ENCODE assay signal across 12 mouse cellular contexts in genomic region chr3:127628311-127629184, GRCm38 (mm10). TPM values are rescaled to one million over a fixed set of nuclear protein-coding genes. Genes with fewer than 3 reads are reported as not detected.
DNase-seq lines count a peak whose midpoint lies in the region; ATAC-seq and TF ChIP-seq lines count a peak whose summit lies in the region.
"Had no signal": no experiment of that assay in that cellular context is flagged by ENCODE, and none has a peak within 500 bp of the region (broad histone marks: within the 10 kb centered on the region; RNA-seq: fewer than 3 reads in every experiment).

No protein-coding gene starts in this region.

- H3K27me3 ChIP-seq in lung, embryonic 14.5 days (ENCODE audit: insufficient read depth, low read length), result peaks cover 82% of the 10 kb centered on the region
- H3K27me3 ChIP-seq in hindbrain, embryonic 11.5 days (ENCODE audit: control insufficient read depth, insufficient read depth, low read length), result peaks cover 44% of the 10 kb centered on the region

- H3K4me1 ChIP-seq in lung, embryonic 14.5 days (ENCODE audit: insufficient read depth), result peaks cover 8% of the 10 kb centered on the region
- peaks cover 7% of the 10 kb centered on the region for H3K4me1 ChIP-seq in hindbrain, embryonic 11.5 days (replicated peaks; ENCODE audit: control insufficient read depth, insufficient read depth, low read length)

- 0 out of 2 replicates have a peak overlapping the region, but pooled peaks have one; percentile 2 for H3K4me3 ChIP-seq in lung, embryonic 14.5 days (ENCODE audit: low read depth, low read length)
- H3K4me3 ChIP-seq in hindbrain, embryonic 11.5 days (ENCODE audit: low read depth, low read length), result no peak overlapping the region
- H3K4me3 ChIP-seq: layer of hippocampus, adult 2 months had no signal

- no peak overlapping the region for H3K27ac ChIP-seq in lung, embryonic 14.5 days (ENCODE audit: low read depth)
- peak overlapping the region; percentile 1; the same call in 1 of the 2 replicates for H3K27ac ChIP-seq in hindbrain, embryonic 11.5 days (ENCODE audit: low read depth, low read length)
- H3K27ac ChIP-seq: layer of hippocampus, adult 2 months; macrophage had no signal

- DNase-seq in lung, embryonic 14.5 days, result peak; percentile 43
- no peak for DNase-seq in lung, postnatal 14 days
- DNase-seq in embryo, embryonic 9.5 days (ENCODE audit: extremely low spot score), result peak; percentile 68
- peak; percentile 68 for DNase-seq in hindbrain, embryonic 11.5 days (ENCODE audit: low spot score)
- peak; percentile 74 for DNase-seq in neural tube, embryonic 10.5 days (ENCODE audit: extremely low spot score, low spot score)
- DNase-seq in spleen, postnatal 36 days (ENCODE audit: low spot score in 2 of 2), result no peak
- no peak for DNase-seq in spleen, adult 12 weeks (ENCODE audit: low spot score)
- DNase-seq in cerebellum, postnatal 4 days (ENCODE audit: low spot score in 2 of 2), result no peak
- DNase-seq: gastrocnemius, postnatal 14 days; right cerebral cortex, postnatal 25 days had no signal

- no peak overlapping the region for H3K4me2 ChIP-seq in lung, embryonic 14.5 days
- peak overlapping the region; percentile 24; the same call in 1 of the 2 replicates for H3K4me2 ChIP-seq in hindbrain, embryonic 11.5 days (replicated peaks; ENCODE audit: low read depth, low read length)

- TF ChIP-seq CTCF in lung, embryonic 14.5 days (IDR thresholded peaks at IDR 0.05; ENCODE audit: low read depth), result no peak

- no peak overlapping the region for H3K9ac ChIP-seq in lung, embryonic 14.5 days
- no peak overlapping the region for H3K9ac ChIP-seq in hindbrain, embryonic 11.5 days (ENCODE audit: low read depth, low read length)

- WGBS in lung, embryonic 14.5 days, result 1% methylated on average over 37 of the region's 37 CpGs
- under 1% methylated on average over 37 of the region's 37 CpGs for whole genome bisulfite sequencing in hindbrain, embryonic 11.5 days

- H3K9me3 ChIP-seq in lung, embryonic 14.5 days (ENCODE audit: low read depth, low read length), result no peaks in the 10 kb centered on the region
- no peaks in the 10 kb centered on the region for H3K9me3 ChIP-seq in hindbrain, embryonic 11.5 days (ENCODE audit: control insufficient read depth, low read length)

- H3K36me3 ChIP-seq in lung, embryonic 14.5 days (ENCODE audit: insufficient read depth), result no peaks in the 10 kb centered on the region
- no peaks in the 10 kb centered on the region for H3K36me3 ChIP-seq in hindbrain, embryonic 11.5 days (ENCODE audit: control insufficient read depth, insufficient read depth, low read length)

- no peak for ATAC-seq in lung, embryonic 14.5 days (ENCODE audit: insufficient read depth)
- no peak for ATAC-seq in hindbrain, embryonic 11.5 days (ENCODE audit: low FRiP score)

RNA-seq across cellular contexts. Expression of gene Neurog2, which starts 4.4 kb away (rescaled TPM):
- not detected in 2 replicates for polyA plus RNA-seq in lung, embryonic 14.5 days (2014; fragmentation: Nextera tagmentation; extraction: Ambion mirVana)
- 45.1 and 47.1 TPM in 2 replicates for polyA plus RNA-seq in hindbrain, embryonic 11.5 days (2014; fragmentation: Nextera tagmentation; extraction: Ambion mirVana)
- polyA plus RNA-seq: macrophage had no signal

Comparison
In these comparisons a context has a peak if more than half of its experiments do, and no peak if none do; other contexts are left out.
1. DNase-seq: peak in lung, embryonic 14.5 days (single experiment), embryo, embryonic 9.5 days (single experiment), hindbrain, embryonic 11.5 days (single experiment) and neural tube, embryonic 10.5 days (single experiment); none in lung, postnatal 14 days (single experiment), spleen, postnatal 36 days (0 of 2), spleen, adult 12 weeks (single experiment) and cerebellum, postnatal 4 days (0 of 2).
2. RNA of gene Neurog2, which starts 4.4 kb away (polyA plus RNA-seq): 45.1 to 47.1 TPM in hindbrain, embryonic 11.5 days; not detected in lung, embryonic 14.5 days; every median in the first group is over 10 times any median in the second.